Mouse (Mus musculus) E14TG2a.4 (cell line): ENCODE results near the gene Galnt18.

Experiments used
- CTCF ChIP-seq: conservative IDR thresholded peaks from 2 replicates; pipeline ENCODE4 v1.5.1; 2014; ENCODE audit warnings: low read length
- POU5F1 ChIP-seq: IDR thresholded peaks from 2 replicates; pipeline ENCODE4 v1.6.1; 2014; ENCODE audit warnings: low read length, borderline replicate concordance

DNA sequence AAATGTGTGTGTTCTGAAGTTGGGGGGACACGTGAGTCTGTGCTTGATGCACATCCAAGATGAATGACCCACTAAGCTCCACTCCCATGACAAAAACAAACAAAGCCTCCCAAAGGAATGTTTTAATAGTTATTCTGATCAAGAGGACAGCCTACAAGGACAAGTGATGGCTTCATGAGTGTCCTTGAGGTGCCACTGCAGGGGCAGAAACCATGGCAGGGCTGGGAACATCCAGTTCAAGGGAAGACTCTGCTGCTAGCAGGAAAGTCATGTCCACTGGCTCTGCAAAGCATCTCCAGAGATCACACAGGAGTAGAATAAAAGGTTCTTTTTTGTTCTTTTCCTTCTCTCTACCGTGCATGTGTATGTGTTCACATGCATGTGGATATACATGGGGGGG, 140.9 kb downstream of the Galnt18 start:
- TF ChIP-seq CTCF (no peak), POU5F1 (no peak)
